Mouse (Mus musculus) embryo, embryonic 10 days (tissue): Measurements from ENCODE around the gene Golgb1.

Experiments
- DNase-seq: peaks from one replicate; pipeline ENCODE4 v3.0.0-alpha.2; 2015; ENCODE audit warnings: low spot score

Gene Golgb1

DNA sequence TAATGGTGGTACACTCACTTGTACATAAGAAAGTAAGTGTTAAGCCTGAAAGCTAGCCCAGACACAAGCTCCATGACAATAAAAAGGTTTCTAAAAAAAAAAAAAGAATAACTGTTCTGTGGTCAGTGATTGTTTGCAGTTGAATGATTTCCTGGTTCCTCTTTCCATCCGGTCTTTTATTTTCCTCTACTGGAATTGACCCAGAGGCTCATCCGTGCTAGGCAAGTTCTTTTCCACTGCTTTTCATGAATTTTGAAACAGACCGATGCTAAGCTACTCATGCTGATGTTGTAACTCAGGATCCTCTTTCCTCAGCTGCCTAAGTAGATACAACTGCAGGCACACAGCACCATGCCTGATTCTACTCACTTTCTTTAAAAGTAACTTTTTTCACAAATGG, 45.5 kb downstream of the Golgb1 start:
- no peak for DNase-seq

DNA sequence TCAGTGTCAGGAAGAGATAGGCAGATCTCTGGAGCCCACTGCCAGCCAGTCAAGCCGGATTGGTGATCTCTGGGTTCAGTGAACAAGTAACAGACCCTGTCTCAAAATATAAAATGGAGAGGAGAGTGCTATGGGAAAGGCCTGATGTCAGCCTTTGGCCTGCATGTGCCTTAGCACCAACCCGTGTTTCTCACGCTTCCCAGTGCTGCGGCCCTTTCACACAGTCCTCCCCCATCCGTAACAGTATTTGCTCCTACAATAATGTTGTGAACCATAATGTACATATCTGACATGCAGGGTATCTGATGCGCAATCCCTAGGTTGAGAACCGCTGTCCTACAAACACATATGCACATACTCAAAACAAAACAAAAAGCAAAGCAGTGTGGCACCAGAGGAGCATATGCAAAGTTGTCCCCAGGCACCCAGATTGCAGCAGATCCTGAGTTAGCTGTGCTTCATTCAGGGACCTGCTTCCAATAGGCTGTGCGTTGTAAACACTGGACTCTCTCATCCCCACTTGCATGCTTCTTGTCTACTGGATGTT, 46.2 kb downstream of the Golgb1 start:
- DNase-seq: no peak

DNA sequence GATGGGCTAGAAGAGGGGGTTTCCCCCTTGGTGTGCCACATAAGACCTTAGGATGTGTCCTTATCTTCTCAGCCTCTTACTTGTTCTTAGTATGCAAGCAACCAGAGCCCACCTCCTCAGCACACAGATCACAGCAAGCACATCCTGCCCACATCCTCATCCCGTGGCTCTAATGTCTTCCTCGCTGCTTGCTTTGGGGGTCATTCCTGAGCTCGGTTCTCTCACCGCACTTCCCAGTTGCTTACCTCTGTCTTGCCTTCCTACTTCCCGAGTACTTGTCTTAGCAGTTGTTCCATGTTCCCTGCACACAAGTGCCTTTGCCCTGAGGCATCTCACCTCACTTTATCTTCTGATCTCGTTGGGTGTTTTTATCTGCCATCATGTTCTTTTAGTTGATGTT, 47.0 kb downstream of the Golgb1 start:
- no peak for DNase-seq

DNA sequence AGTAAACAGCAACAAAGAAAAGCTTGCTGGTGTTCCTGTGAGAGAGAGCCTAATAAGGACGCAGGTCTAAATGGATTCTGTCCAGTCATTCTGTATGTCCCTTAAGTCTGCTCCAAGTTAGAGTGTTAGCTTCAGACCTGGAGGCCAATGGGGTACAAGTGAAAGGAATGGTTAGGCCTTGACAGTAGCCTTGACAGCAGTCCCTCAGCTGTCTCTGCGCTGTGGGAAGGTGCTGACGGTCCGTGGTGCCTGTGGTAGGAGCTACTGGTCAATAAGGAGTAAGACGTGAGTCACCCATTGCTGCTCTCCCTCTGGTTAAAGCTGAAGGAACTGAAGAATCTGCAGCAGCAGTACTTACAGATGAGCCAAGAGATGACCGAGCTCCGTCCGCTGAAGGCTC, 49.4 kb downstream of the Golgb1 start:
- DNase-seq: no peak

DNA sequence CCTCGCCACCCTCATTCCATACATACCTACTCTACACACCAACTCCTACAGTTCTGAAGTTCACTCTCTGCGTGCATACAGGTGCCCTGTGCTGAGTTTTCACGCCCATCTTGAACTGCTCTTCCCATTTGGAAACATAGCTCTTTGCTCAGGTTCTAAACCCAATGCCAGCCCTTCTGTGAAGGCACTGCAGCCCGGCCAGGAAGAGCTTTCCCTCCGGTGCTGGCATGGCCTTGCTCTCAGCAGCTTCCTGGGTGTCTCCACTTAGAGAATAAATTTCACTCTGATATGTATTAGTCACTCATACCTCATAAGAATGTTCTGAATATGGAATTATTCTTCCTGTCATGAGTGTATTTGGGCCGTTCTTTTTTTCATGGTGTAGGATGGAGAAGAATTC, 50.4 kb downstream of the Golgb1 start:
- no peak for DNase-seq

DNA sequence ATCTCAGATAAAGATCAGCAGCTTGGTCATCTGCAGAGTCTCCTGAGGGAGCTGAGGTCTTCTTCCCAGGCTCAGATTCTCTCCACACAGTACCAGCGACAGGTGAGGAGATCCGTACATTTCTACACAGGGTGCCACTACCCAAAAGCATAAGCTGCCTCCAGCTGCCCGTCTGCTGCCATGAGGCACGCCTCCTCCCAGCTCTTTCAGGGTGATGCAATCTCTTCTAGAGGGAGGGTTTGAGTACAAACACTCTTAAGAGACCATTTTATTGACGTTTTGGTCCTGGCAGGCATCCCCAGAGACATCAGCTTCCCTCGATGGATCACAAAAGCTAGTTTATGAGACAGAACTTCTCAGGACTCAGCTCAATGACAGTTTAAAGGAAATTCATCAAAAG, 50.9 kb downstream of the Golgb1 start:
- DNase-seq: no peak

DNA sequence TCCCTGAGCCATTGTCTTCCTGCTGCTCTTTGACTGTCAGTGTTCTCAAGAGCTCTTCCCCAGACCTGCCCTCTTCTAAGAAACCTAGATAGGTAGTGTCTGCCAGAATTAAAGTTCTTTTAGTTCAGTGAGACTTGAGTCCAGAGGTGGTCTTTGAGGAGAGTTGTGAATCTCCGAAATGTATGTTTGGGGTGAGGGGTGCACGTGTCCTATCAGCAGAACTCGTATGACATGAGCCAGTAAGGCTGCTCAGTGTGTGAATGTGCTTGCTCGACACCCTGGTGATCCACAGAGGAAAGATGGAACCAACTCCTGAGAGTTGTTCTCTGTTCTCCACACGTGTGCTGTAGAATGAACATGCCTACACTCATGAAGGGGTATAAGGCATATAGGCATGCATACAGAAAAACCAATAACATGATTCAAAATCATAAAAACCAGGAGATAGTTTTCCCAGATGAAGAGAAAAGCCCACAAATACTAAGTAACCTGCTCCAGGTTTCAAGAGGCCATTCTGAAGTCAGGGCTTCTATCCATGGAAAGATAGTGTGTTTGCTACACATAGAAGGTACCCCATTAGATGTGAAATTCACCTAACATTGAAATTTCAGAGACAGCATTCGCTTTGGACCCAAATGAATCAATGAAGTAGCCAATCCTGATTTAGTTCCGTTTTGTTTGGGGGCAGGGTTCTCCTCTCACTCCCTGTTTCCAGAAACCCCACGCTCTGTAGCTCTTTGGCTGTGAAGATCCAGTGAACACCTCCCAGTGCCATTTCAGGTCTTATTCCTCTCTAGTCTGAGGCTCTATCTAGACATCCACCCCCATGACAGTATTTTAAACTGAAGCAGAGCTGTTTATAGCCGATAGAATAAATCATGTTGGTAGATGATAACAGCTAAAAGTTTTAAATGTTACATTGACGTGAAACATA, 51.8 kb downstream of the Golgb1 start:
- no peak for DNase-seq

DNA sequence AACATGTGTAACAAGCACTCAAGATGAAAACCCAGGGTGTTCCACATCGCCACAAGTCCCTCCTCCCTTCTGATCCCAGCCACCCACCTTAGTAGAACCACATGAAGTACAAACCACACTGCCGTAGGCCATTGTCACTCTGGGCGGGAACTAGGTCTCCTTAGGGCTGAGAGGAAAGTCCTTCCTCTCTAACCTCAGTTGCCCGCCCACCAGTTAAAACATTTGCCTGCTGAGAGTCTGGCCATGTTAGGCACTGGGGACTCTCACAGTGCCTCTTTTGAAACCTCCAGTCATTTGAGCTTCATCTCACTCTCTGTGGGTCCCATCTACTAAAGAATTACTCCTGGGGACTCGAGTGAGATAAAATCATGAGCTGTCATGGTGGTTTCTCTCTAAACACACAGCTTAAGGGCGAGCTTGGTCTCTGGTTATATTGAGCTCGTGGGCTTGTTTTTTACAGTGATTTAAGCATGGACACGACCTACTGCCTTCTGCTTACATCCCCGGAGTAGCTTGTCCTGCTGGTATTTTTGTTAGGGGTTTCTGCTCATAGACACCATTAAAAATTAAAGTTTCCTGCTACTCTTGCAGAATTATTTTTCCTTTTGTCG, 52.7 kb downstream of the Golgb1 start:
- DNase-seq: no peak

DNA sequence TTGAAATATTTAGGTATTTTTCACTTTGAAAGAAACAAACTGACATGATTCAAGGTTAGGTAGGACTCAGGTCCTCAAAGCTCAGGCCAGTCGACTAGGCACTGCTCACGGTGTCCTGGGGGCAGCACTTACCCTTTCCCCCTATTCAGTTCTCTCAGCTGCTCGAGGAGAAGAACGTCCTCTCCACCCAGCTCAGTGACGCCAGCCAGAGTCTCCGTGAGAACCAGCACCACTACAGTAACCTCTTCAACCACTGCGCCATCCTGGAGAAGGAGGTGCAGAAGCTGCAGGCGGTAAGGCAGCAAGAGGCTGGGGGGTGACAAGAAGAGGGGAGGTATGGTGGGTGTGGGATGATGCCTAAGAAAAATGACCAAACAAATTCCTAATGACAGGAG, 53.2 kb downstream of the Golgb1 start:
- no peak for DNase-seq

DNA sequence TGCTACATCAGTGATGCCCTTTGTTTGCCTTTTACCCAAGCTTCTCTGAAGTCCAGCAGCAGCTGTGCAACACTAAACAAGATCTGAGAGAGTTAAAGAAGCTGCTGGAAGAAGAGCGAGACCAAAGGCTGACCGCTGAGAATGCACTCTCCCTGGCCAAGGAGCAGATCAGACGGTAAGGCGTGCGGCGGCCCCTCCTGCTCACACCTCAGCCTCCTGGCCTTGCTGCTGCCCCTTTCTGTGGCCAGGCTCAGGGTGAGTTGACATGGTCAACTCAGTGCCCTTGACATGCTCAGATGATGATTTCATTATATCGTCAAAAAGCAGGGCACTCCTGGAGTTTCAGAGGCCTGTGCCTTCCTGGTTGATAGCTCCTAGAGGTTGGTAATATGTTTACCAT, 54.3 kb downstream of the Golgb1 start:
- DNase-seq: no peak

DNA sequence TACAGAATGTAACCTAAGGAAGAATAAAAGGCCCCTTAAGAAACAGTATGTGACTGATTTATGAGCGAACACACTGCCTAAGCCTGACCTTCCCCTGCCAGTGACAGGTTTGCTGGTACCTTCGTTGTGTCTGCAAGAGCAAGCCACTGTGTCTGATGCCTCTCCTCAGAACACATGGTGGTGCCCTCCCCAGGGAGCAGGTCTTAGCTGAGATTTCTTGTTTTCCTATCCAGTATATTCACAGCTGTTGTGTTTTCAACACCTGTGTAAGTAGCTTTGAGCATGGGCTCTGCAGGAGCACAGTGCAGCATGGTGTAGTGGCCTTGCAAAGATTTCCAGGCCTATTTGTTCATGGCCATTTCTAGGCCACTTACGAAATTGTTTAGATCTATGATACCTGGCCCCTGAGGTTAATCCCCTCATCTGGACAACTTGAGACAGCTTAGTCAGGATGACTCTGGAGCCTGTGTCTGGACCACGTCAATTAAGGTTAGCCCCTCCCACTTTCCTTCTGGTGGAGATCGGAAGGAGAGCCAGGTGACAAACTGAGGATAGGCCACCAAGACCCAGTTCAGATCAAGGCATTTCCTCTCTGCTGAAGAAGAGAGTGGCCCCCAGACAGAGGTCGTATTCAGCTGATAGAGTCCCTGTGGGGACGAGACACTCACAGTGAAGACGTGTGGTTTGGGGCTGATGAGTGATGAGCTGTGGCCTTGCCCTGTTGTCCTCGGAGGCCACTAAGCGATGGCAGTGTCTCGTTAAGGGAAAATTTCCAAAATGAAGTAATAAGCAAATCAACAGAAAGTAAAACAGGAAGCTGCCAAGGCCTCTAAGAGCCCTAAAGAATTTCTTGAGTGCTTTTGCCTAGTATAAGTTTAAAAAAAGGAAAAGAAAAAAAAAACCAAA, 55.5 kb downstream of the Golgb1 start:
- DNase-seq: no peak

DNA sequence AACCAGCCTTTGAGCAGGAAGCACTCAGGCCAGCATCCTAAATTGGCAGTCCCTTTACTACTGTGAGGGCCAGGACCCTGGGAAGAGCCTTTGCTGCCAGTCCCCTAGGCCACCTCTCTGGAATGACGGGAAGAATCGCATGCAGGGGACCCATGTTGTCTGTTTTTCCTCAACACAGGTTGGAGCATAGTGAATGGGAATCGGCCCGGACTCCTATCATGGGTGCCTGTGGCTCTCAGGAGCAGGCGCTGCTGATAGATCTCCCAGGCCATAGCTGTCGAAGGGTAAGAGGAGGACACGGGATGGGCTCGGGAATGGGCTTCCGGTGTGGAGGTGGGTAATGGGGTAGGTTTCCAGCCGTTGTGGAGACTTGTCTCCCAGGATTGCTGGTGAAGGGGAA, 56.4 kb downstream of the Golgb1 start:
- no peak for DNase-seq

DNA sequence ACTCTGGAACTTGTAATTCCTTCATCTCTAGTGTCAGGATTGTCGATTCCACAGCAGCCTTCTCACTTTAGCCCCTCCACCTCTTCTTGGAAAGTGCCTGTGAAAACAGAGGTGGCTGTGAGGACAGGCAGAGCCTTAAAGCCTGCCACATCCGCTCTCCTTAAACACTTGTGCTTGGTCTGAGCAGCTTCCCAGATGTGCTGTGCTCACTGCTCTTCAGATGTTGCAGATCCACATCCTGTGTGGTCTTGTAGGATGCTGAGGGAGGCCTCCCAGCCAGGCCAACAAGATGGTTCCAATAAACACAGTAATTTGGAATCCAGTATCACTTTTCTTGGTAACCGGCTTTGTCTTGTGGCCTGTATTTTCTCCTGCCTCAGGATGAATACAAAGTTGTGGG, 57.0 kb downstream of the Golgb1 start:
- no peak for DNase-seq

DNA sequence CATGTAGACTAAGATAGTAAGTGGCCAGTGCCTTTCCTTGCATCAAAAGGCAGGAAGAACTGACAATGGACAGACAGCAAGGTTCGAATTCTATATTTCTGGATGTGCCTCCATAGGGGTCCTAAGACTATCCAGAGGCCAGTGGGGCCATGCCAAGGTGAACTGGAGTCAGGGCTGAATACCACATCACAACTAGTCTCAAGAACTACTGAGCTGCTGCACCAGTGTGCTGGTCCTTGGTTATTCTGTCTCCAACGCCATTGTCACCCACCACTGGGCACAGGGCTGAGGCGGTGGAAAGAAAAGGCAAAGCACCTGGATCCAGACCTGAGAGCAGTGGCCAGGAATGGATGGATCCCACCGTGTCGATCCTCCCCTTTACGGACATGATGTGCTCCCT, 57.6 kb downstream of the Golgb1 start:
- DNase-seq: no peak

DNA sequence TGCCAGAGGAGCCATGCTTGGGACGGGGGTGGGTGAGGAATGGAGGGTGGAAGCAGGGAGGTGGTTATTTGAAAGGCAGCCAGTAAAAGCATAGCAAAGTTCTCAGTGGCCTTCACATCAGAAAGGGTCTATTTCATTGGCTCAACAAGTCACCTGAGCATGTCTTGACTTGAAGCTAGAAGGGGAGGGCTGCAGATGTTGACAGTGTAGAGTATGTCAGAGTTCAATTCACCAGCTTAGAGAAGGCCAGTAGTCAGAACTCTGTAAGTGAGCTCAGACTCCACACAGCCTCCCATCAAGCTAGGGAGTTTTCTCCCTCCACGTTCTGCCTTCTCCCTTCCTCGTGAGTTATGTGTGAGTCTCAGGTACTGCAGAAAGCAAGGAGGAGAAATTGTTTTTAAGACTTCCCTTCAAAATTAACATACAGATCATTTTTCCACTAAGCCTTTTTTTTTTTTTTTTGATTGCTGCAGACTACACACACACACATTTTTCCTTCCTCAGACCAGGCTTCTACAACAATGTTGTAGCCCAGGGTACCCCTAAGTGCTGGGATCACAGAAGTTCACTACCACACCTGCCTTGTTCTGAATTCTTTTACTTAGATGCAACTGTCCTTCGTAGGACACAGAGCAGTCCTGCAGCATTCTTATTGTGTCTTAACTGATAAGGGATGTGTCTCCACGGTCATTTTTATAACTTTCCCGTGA, 59.3 kb downstream of the Golgb1 start:
- no peak for DNase-seq

DNA sequence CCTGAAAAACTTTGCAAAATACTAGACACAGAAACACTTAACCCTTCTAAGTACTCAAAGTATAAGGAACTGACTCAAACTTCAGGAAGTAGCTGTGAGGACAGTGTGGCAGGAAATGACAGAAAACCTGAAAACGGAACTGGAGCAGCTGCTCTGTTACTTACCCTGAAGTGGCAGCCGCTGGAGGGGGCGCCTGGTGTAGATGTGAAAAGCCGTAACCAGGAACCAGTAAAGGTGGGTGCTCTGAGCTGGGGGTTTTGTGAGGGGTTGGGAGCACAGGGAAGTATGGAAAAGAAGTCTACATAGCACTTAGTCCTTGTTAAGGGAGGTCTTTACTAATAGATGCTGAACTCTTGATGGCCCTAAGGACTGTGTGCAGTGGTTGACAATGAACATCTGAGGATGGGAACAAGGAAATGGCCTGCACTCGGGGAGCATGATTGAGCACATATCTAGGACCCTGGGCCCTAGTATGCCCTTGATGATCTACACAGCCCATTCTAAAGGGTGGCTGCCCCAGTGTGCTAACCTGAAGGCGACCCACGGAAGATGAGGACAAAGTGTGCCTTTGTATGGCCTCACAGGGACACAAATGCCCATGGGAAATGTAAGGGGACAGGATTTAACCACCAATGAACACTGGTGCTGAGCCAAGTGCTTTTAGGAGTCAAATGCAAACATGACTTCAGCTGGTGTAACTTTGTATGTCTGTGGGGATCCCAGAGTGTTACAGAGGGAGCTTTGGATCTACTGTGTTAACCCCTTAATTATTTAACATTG, 60.1 kb downstream of the Golgb1 start, which contains the start of gene Hcls1:
Gene Hcls1, plus strand, starts transcription at position 143 of the 780 bp plus-strand sequence.
- no peak for DNase-seq

DNA sequence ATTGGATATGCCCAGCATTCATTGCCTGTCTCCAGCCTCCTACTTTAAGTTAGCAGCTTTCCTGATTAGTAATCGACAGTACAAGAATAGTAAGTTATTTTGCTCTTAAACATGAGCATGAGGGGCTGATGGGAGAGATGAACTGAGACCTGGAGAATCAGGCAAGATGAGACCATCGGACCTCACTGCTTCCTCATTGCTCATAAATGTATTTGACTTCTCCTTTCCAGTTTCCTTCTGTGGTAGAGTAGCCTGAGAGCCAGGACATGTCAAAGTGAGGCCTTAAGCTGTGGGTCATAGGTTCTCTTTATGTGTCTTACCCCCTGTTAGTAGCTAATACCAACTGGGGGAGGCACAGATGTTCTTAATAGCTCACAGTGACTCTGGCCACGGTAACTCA, 60.9 kb downstream of the Golgb1 start:
- no peak for DNase-seq

DNA sequence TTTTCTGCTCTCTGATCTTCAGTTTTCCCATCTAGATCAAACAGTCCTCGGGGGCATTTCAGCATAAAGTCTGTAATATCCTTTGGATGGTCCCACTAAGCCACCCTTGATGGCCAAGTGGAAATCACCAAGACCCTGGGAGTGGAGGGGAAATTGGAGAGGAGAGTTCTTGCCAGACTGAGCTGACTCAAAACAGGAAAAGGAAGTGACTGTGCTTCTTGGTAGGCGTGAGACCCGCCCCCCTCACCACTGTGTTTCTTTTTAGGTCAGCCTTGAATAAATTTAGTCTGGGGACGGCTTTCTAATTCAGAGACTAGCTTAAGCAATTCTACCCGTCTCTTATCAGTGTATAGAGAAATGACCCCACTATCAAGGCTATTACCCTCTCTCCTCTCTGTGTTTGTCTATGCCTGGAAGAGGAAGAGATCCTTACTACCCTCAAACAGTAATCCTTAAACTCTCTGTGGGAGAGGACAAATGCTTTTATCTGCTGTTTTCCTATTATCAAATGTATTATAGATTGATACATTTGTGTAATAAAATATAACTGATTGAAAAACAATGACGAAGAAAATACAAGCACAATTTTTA, 66.3 kb downstream of the Golgb1 start:
- no peak for DNase-seq

DNA sequence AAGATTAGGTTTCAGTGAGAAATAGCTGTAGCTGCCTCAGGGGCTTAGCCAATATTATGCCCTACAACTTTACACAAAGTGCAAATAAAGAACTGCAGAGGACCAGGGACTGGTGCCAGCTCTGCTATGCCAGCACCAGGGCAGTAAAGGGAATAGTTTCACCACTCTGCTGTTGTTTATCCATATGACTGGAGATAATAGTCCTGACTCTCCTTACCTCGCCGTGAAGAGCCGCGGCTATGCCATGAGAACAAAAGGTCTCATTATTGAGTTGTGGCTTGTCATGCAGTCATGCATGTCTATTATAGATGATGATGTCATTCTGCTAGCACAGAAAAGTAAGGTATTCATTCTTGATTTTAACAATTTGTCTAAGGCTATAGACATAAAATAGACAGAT, 67.0 kb downstream of the Golgb1 start:
- no peak for DNase-seq

DNA sequence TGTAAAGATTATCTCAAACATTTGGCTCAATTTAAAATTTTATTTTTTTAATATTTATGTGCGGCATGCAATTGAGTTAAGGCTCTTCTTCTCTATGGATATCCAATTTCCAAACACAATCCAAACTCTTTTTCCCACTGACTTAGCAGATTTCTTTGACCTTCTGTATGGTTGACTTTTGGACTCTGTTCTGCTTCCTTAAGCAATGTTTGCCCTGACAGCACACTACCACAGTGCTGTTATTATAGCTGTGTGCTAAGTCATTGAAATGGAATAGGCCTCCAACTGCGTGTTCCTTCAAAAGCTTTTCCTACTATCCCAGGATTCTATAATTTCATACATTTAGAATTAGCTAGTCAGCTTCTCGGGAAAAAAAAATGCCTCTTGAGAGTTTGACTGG, 68.7 kb downstream of the Golgb1 start:
- no peak for DNase-seq
